Mouse (Mus musculus) brain, embryonic 14.5 days (tissue): ENCODE data around the gene Camk2g.

ENCODE experiments used
- CTCF ChIP-seq: fragments of 200-500 bp; IDR thresholded peaks from 2 replicates; pipeline ENCODE4 v1.5.1; 2012; ENCODE audit warnings: inconsistent platforms, mild to moderate bottlenecking, moderate library complexity, borderline replicate concordance; ENCODE audit not compliant: insufficient read depth, insufficient read length; ENCODE audit errors: extremely low read depth
- POLR2A ChIP-seq: fragments of 200-500 bp; IDR thresholded peaks from 2 replicates; pipeline ENCODE4 v1.6.1; 2012; ENCODE audit warnings: mild to moderate bottlenecking, inconsistent platforms, borderline replicate concordance; ENCODE audit not compliant: poor library complexity, insufficient read depth, insufficient read length, severe bottlenecking; ENCODE audit errors: extremely low read depth

DNA sequence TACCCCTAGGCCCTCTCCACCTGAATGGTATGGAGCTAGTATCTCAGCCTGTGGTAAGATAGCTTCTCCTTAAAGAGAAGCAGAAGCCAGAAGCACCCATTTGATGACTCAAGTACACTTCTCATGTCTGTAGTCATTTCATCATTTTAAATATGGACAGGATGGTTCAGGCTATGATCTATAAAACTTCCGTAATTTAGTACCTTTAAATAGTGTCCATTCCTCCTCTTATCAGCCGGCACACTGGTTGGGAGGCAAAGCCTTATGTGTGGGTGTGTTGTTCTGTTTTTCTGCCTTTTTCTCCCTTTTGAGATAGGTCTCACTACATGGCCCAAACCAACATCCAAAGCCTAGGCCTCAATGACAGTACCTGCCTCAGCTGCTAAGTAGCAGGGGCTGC lies 95.4 kb downstream of the Camk2g start:
- TF ChIP-seq CTCF: no peak
- no peak for TF ChIP-seq POLR2A
